Mouse (Mus musculus) testis, adult 2 months (tissue): ENCODE measurements around the gene Bmpr1b.

ENCODE experiments used
- CTCF ChIP-seq: fragments of 200-500 bp; IDR thresholded peaks from 2 replicates; pipeline ENCODE4 v1.5.1; 2012; ENCODE audit warnings: low read depth, mild to moderate bottlenecking, inconsistent platforms, low read length, moderate library complexity; ENCODE audit not compliant: control insufficient read depth, insufficient read depth, insufficient replicate concordance
- POLR2A ChIP-seq: fragments of 200-500 bp; IDR thresholded peaks from 2 replicates; pipeline ENCODE4 v1.6.1; 2012; ENCODE audit warnings: low read depth, mild to moderate bottlenecking, inconsistent platforms, low read length, moderate library complexity; ENCODE audit not compliant: control insufficient read depth

- TF ChIP-seq POLR2A (no peak), CTCF (peak; percentile 13; the same call in 1 of the 2 replicates)
Observed at GRCm38 (mm10) chr3:141838864-141839263, 330.4 kb downstream of the Bmpr1b start.
